Mouse (Mus musculus) heart, embryonic 12.5 days (tissue): ENCODE results near the gene Hist2h3b. TPM values are rescaled to one million over a fixed set of nuclear protein-coding genes. Genes with fewer than 3 reads are reported as not detected.
"Not testable (repeated sequence)": the region's sequence is repeated elsewhere in the genome, so short reads cannot be mapped to it uniquely, and the experiment has no call there.

Source experiments
- ATAC-seq: fragments of 200-750 bp; cut with Nextera tagmentation; 2 replicates; pipeline ENCODE4 v1.8.0; 2017; ENCODE audit warnings: moderate TSS enrichment, moderate library complexity; ENCODE audit not compliant: insufficient number of reproducible peaks, low FRiP score
- H3K27ac ChIP-seq: fragments of 300-500 bp; sonication (generic); 2 replicates; pipeline ENCODE4 v1.5.1; 2016; ENCODE audit warnings: mild to moderate bottlenecking, moderate library complexity; ENCODE audit not compliant: poor library complexity, severe bottlenecking
- H3K27me3 ChIP-seq: fragments of 300-500 bp; sonication (generic); replicated peaks from 2 replicates; pipeline ENCODE4 v1.6.1; 2016; ENCODE audit warnings: mild to moderate bottlenecking, moderate library complexity
- H3K36me3 ChIP-seq: fragments of 300-500 bp; sonication (generic); 2 replicates; pipeline ENCODE4 v1.6.1; 2016; ENCODE audit warnings: mild to moderate bottlenecking, moderate library complexity
- H3K4me1 ChIP-seq: fragments of 300-500 bp; sonication (generic); replicated peaks from 2 replicates; pipeline ENCODE4 v1.6.1; 2016; ENCODE audit warnings: mild to moderate bottlenecking
- H3K4me2 ChIP-seq: fragments of 300-500 bp; sonication (generic); 2 replicates; pipeline ENCODE4 v1.6.1; 2016; ENCODE audit warnings: mild to moderate bottlenecking, moderate library complexity
- H3K4me3 ChIP-seq: fragments of 300-500 bp; sonication (generic); 2 replicates; pipeline ENCODE4 v1.5.1; 2016; ENCODE audit warnings: mild to moderate bottlenecking
- H3K9ac ChIP-seq: fragments of 300-500 bp; sonication (generic); 2 replicates; pipeline ENCODE4 v1.6.1; 2016; ENCODE audit warnings: mild to moderate bottlenecking, moderate library complexity
- H3K9me3 ChIP-seq: fragments of 300-500 bp; sonication (generic); replicated peaks from 2 replicates; pipeline ENCODE4 v1.6.1; 2016; ENCODE audit warnings: mild to moderate bottlenecking, moderate library complexity
- WGBS: fragments of 180-500 bp; shearing (Covaris S2); methylation state at CpG from one replicate; pipeline ENCODE4 v1.1.7; 2016; 5-methylcytosine and 5-hydroxymethylcytosine counted together
- polyA plus RNA-seq: library from polyadenylated mRNA; unstranded; fragments of >200 nt; fragmentation: Nextera tagmentation; extraction: Ambion mirVana; gene quantifications from 2 replicates; pipeline ENCODE4 v1.2.1, GENCODE M21; 2016

Hist2h3b gene
- polyA plus RNA-seq, 1 experiment from 2014 or later: 26.5 TPM

DNA sequence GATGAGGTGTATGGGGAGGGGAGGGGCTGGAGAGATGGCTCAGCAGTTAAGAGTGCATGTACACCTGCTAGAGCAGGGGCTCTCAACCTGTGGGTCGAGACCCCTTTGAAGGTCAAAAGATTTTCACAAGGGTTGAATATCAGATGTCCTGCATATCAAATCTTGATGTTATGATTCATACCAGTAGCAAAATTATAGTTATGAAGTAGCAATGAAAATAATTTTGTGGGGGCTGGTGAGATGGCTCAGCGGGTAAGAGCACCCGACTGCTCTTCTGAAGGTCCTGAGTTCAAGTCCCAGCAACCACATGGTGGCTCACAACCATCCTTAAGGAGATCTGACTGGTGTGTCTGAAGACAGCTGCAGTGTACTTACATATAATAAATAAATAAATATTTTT is 22.3 kb downstream of the Hist2h3b start:
- not testable (repeated sequence) for ATAC-seq, H3K4me2 ChIP-seq, H3K9ac ChIP-seq, H3K27ac ChIP-seq, H3K9me3 ChIP-seq, H3K36me3 ChIP-seq, H3K4me3 ChIP-seq, H3K4me1 ChIP-seq
- H3K27me3 ChIP-seq: peaks cover 18% of the 10 kb centered on the region
- 90% methylated on average over 3 of the region's 3 CpGs for WGBS

- Histone ChIP-seq H3K27ac (no peak overlapping the region), H3K27me3 (0 out of 2 replicates have a peak, but pooled peaks cover 7% of the 10 kb centered on the region), H3K4me3 (no peak overlapping the region), H3K4me1 (no peaks in the 10 kb centered on the region), H3K9me3 (peaks cover 6% of the 10 kb centered on the region; the same call in 1 of the 2 replicates), H3K36me3 (no peaks in the 10 kb centered on the region), H3K9ac (no peak overlapping the region), H3K4me2 (no peak overlapping the region)
- 55% methylated on average over 6 of the region's 6 CpGs for WGBS
- ATAC-seq: no peak
Observed at GRCm38 (mm10) chr3:96292641-96293040, 24.2 kb downstream of the Hist2h3b start.

DNA sequence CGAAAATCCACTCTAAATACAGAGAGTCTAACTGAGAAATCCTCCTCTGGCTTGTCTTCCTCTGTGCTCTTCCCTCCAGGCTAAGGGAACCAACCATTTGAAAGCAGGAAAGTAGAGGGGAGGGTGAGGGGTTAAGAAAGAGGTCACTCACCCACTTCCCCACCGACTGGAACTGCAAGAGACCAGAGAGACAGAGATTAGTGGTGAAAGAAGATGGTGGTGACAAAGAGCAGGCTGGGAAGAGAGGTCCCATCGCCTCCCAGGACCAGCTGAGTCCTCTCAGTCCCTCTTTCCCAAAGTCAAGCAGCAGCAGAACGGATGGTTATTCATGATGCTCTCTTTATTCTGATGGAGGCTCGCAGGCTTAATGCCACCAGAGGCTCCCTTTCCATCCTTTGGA is 24.9 kb downstream of the Hist2h3b start:
- H3K9ac ChIP-seq: no peak overlapping the region
- H3K36me3 ChIP-seq: no peaks in the 10 kb centered on the region
- H3K4me3 ChIP-seq: no peak overlapping the region
- H3K4me2 ChIP-seq: no peak overlapping the region
- no peak overlapping the region for H3K27ac ChIP-seq
- no peak for ATAC-seq
- WGBS: 43% methylated on average over 5 of the region's 5 CpGs
- peaks cover 6% of the 10 kb centered on the region; the same call in 1 of the 2 replicates for H3K9me3 ChIP-seq
- H3K27me3 ChIP-seq: 0 out of 2 replicates have a peak, but pooled peaks cover 7% of the 10 kb centered on the region
- no peaks in the 10 kb centered on the region for H3K4me1 ChIP-seq

GRCm38 (mm10) chr3:96293787-96294186 is 25.3 kb downstream of the Hist2h3b start, which contains the start of gene Fcgr1:
Gene Fcgr1, minus strand, starts transcription at chr3:96293969.
- 0 out of 2 replicates have a peak, but pooled peaks cover 7% of the 10 kb centered on the region for H3K27me3 ChIP-seq
- no peaks in the 10 kb centered on the region for H3K4me1 ChIP-seq
- WGBS: 67% methylated on average over 4 of the region's 4 CpGs
- peaks cover 6% of the 10 kb centered on the region; the same call in 1 of the 2 replicates for H3K9me3 ChIP-seq
- no peak for ATAC-seq
- no peak within 1 kb of the TSS for H3K4me3 ChIP-seq
- no peak within 1 kb of the TSS for H3K27ac ChIP-seq
- no peaks in the 10 kb centered on the region for H3K36me3 ChIP-seq
- no peak within 1 kb of the TSS for H3K4me2 ChIP-seq
- no peak within 1 kb of the TSS for H3K9ac ChIP-seq

DNA sequence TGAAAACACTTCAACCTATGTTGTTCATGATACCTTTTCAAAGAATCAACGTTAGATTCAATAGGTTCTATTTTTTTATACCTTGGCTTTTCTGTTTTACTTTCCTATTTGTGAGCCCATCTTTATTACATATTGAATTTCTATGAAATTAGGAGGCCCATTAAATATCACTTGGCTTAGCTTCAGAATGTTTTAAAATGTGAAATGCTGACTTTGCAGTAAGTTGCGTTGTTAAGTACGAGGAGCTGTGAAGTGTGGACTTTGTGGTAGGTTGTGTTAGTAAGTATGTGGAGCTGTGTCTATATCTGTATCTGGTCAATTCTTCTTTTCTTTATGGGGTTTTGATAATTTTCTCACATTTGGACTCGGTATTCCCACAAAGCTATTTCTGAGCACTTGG is 29.9 kb downstream of the Hist2h3b start:
- Histone ChIP-seq H3K9ac (no peak overlapping the region), H3K27me3 (peaks cover 15% of the 10 kb centered on the region), H3K4me2 (no peak overlapping the region), H3K27ac (no peak overlapping the region), H3K4me1 (no peaks in the 10 kb centered on the region), H3K36me3 (no peaks in the 10 kb centered on the region), H3K4me3 (no peak overlapping the region), H3K9me3 (peaks cover 6% of the 10 kb centered on the region; the same call in 1 of the 2 replicates)
- 88% methylated on average over 4 of the region's 4 CpGs for whole genome bisulfite sequencing
- no peak for ATAC-seq

- no peak overlapping the region for H3K27ac ChIP-seq
- WGBS: 92% methylated on average over 2 of the region's 2 CpGs
Observed at GRCm38 (mm10) chr3:96299562-96299961, 31.1 kb downstream of the Hist2h3b start.

GRCm38 (mm10) chr3:96300706-96301529 is 32.5 kb downstream of the Hist2h3b start:
- peak overlapping the region; percentile 60 for H3K4me2 ChIP-seq
- H3K27me3 ChIP-seq: peaks cover 22% of the 10 kb centered on the region
- no peak overlapping the region for H3K27ac ChIP-seq
- no peaks in the 10 kb centered on the region for H3K36me3 ChIP-seq
- H3K4me1 ChIP-seq: no peaks in the 10 kb centered on the region
- 0 out of 2 replicates have a peak overlapping the region, but pooled peaks have one; percentile 45 for H3K9ac ChIP-seq
- no peaks in the 10 kb centered on the region for H3K9me3 ChIP-seq
- peak overlapping the region; percentile 39 for H3K4me3 ChIP-seq
- WGBS: 65% methylated on average over 26 of the region's 26 CpGs
- ATAC-seq: no peak

More at GRCm38 (mm10) chr3:96299562-96299961, 31.1 kb downstream of the Hist2h3b start:
- H3K36me3 ChIP-seq: no peaks in the 10 kb centered on the region
- H3K27me3 ChIP-seq: peaks cover 16% of the 10 kb centered on the region
- peaks cover 6% of the 10 kb centered on the region; the same call in 1 of the 2 replicates for H3K9me3 ChIP-seq
- no peak for ATAC-seq
- no peak overlapping the region for H3K4me3 ChIP-seq
- H3K4me2 ChIP-seq: no peak overlapping the region
- H3K4me1 ChIP-seq: no peaks in the 10 kb centered on the region
- no peak overlapping the region for H3K9ac ChIP-seq

- H3K4me3 ChIP-seq: no peak overlapping the region
- H3K9ac ChIP-seq: no peak overlapping the region
- whole genome bisulfite sequencing: 79% methylated on average over 5 of the region's 5 CpGs
- no peak overlapping the region for H3K4me2 ChIP-seq
- H3K9me3 ChIP-seq: no peaks in the 10 kb centered on the region
- H3K27me3 ChIP-seq: peaks cover 22% of the 10 kb centered on the region
- no peaks in the 10 kb centered on the region for H3K4me1 ChIP-seq
- H3K27ac ChIP-seq: no peak overlapping the region
- no peaks in the 10 kb centered on the region for H3K36me3 ChIP-seq
- no peak for ATAC-seq
Observed at GRCm38 (mm10) chr3:96302076-96302475, 33.6 kb downstream of the Hist2h3b start.

- WGBS: 79% methylated on average over 9 of the region's 9 CpGs
- Histone ChIP-seq H3K4me2 (no peak overlapping the region), H3K4me1 (no peaks in the 10 kb centered on the region), H3K27me3 (peaks cover 19% of the 10 kb centered on the region), H3K4me3 (no peak overlapping the region), H3K9ac (no peak overlapping the region), H3K9me3 (no peaks in the 10 kb centered on the region), H3K27ac (no peak overlapping the region), H3K36me3 (no peaks in the 10 kb centered on the region)
- ATAC-seq: no peak
Observed at GRCm38 (mm10) chr3:96306506-96306905, 38.1 kb downstream of the Hist2h3b start.

DNA sequence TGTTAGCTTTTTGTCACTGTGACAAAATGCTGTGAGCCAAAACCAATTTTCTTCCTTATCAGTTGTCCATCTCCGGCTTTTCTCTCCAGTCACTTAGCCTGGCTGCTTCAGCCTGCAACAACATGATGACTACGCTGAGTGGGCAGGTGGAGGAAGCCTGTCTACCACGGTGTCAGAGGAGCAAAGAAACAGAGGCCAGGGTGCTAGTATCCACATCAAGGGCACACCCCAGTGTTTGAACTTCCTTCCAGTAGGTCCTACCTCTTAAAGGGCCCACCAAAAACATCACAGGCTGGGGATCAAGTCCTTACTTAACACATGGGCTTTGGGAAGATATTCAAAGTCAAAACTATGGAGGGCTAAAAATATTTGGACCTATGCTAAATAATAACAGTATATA is 41.0 kb downstream of the Hist2h3b start:
- Histone ChIP-seq H3K4me2 (no peak overlapping the region), H3K36me3 (no peaks in the 10 kb centered on the region), H3K27ac (no peak overlapping the region), H3K4me1 (no peaks in the 10 kb centered on the region), H3K9ac (no peak overlapping the region), H3K27me3 (0 out of 2 replicates have a peak, but pooled peaks cover 6% of the 10 kb centered on the region), H3K9me3 (no peaks in the 10 kb centered on the region), H3K4me3 (no peak overlapping the region)
- ATAC-seq: no peak
- 48% methylated on average over 3 of the region's 3 CpGs for WGBS

GRCm38 (mm10) chr3:96312341-96313098 is 44.1 kb downstream of the Hist2h3b start:
- WGBS: 52% methylated on average over 8 of the region's 8 CpGs

More at GRCm38 (mm10) chr3:96312341-96313098, 44.1 kb downstream of the Hist2h3b start:
- Histone ChIP-seq H3K9ac (no peak overlapping the region), H3K9me3 (no peaks in the 10 kb centered on the region), H3K36me3 (no peaks in the 10 kb centered on the region), H3K27ac (no peak overlapping the region), H3K4me1 (no peaks in the 10 kb centered on the region), H3K27me3 (no peaks in the 10 kb centered on the region), H3K4me2 (no peak overlapping the region), H3K4me3 (no peak overlapping the region)
- ATAC-seq: no peak
